Mouse (Mus musculus) embryonic facial prominence, embryonic 15.5 days (tissue): ENCODE measurements around the gene Hinfp. TPM values are rescaled to one million over a fixed set of nuclear protein-coding genes. Genes with fewer than 3 reads are reported as not detected.

Source experiments
- ATAC-seq: fragments of 200-750 bp; cut with Nextera tagmentation; 2 replicates; pipeline ENCODE4 v1.8.0; 2017; ENCODE audit warnings: low read depth, moderate TSS enrichment; ENCODE audit not compliant: insufficient number of reproducible peaks, low FRiP score, low TSS enrichment
- H3K27ac ChIP-seq: fragments of 300-500 bp; sonication (generic); replicated peaks from 2 replicates; pipeline ENCODE4 v1.5.1; 2015; ENCODE audit warnings: mild to moderate bottlenecking, inconsistent platforms
- H3K27me3 ChIP-seq: fragments of 300-500 bp; sonication (generic); 2 replicates; pipeline ENCODE4 v1.6.1; 2015; ENCODE audit warnings: inconsistent platforms
- H3K36me3 ChIP-seq: fragments of 300-500 bp; sonication (generic); 2 replicates; pipeline ENCODE4 v1.6.1; 2015; ENCODE audit warnings: mild to moderate bottlenecking, inconsistent platforms
- H3K4me1 ChIP-seq: fragments of 300-500 bp; sonication (generic); 2 replicates; pipeline ENCODE4 v1.6.1; 2015; ENCODE audit warnings: inconsistent platforms
- H3K4me2 ChIP-seq: fragments of 300-500 bp; sonication (generic); replicated peaks from 2 replicates; pipeline ENCODE4 v1.6.1; 2015; ENCODE audit warnings: mild to moderate bottlenecking, inconsistent platforms
- H3K4me3 ChIP-seq: fragments of 300-500 bp; sonication (generic); replicated peaks from 2 replicates; pipeline ENCODE4 v1.5.1; 2015; ENCODE audit warnings: mild to moderate bottlenecking, inconsistent platforms
- H3K9ac ChIP-seq: fragments of 300-500 bp; sonication (generic); 2 replicates; pipeline ENCODE4 v1.6.1; 2015; ENCODE audit warnings: inconsistent platforms
- H3K9me3 ChIP-seq: fragments of 300-500 bp; sonication (generic); replicated peaks from 2 replicates; pipeline ENCODE4 v1.6.1; 2016; ENCODE audit warnings: inconsistent platforms
- WGBS: fragments of 180-500 bp; shearing (Covaris S2); methylation state at CpG from one replicate; pipeline ENCODE4 v1.1.7; 2015; 5-methylcytosine and 5-hydroxymethylcytosine counted together
- microRNA-seq: library from miRNA; unstranded; fragments of <30 nt; microRNA quantifications from one replicate; pipeline ENCODE4, GENCODE M21; 2016; ENCODE audit warnings: borderline number of aligned reads
- polyA plus RNA-seq: library from polyadenylated mRNA; unstranded; fragments of >200 nt; fragmentation: Nextera tagmentation; extraction: Ambion mirVana; gene quantifications from 2 replicates; pipeline ENCODE4 v1.2.1, GENCODE M21; 2015

Gene Hinfp
- polyA plus RNA-seq, 1 experiment from 2014 or later: 26.6 TPM

- Histone ChIP-seq H3K4me3 (no peak within 1 kb of the TSS), H3K27me3 (no peaks in the 10 kb centered on the region), H3K4me2 (no peak within 1 kb of the TSS), H3K36me3 (peaks cover 2% of the 10 kb centered on the region; the same call in 1 of the 2 replicates), H3K4me1 (peaks cover 41% of the 10 kb centered on the region), H3K27ac (no peak within 1 kb of the TSS), H3K9ac (no peak within 1 kb of the TSS), H3K9me3 (no peaks in the 10 kb centered on the region)
- ATAC-seq: no peak
- 71% methylated on average over 10 of the region's 10 CpGs for WGBS
Observed at GRCm38 (mm10) chr9:44251314-44251713, 54.2 kb downstream of the Hinfp start, which contains the start of gene Pdzd3. Gene Pdzd3, minus strand, starts transcription at chr9:44251471.

- H3K4me2 ChIP-seq: no peak overlapping the region
- H3K36me3 ChIP-seq: no peaks in the 10 kb centered on the region
- no peak for ATAC-seq
- WGBS: 59% methylated on average over 4 of the region's 4 CpGs
- H3K9me3 ChIP-seq: no peaks in the 10 kb centered on the region
- no peak overlapping the region for H3K9ac ChIP-seq
- peaks cover 35% of the 10 kb centered on the region for H3K4me1 ChIP-seq
- no peaks in the 10 kb centered on the region for H3K27me3 ChIP-seq
- H3K4me3 ChIP-seq: no peak overlapping the region
- H3K27ac ChIP-seq: no peak overlapping the region
Observed at GRCm38 (mm10) chr9:44250445-44250844, 55.0 kb downstream of the Hinfp start.

DNA sequence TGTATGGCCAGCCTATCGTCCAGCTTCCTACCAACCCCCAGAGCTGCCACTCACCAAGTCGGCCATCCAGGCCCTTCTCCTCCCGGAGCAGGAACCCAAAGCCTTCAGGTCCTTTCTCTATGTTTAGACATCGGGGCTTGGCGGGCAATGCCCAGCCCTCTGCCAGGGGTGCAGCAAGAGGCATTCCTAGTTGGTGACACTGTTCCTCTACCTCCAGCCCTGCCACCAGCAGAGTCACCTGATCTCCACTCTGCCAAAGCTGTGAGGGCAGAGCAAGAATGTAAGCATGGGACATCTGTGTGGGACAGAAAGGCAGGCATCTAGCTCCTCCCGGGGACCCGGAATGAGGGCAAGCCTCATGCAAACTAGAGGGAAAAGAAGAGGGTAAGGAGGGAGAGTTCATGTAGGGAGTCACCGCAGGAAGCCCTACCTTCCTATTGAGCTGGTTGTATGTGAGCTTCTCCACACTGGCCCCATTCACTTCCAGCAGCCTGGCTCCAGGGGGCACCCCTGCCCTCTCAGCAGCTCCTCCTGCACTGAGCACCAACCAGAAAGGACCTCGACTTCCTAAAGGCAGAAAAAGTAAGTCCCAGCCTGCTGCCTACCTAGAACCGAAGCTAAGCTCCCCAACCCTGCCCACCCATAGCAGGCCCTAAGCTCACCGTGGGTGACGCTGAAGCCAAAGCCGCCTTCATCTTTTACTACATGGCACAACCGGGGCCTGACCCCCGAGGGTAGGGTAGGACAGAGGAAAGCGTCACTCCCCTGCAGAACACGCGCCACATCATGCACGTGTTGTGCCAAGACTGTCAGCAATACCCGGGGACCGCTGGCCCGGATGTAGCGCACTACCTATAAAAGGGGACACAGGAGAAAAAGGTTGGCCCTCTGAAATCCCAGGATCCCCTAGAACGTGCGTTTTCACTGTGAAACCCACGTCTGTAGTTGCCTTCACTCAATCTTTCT lies 56.0 kb downstream of the Hinfp start:
- Histone ChIP-seq H3K27me3 (no peaks in the 10 kb centered on the region), H3K9me3 (no peaks in the 10 kb centered on the region), H3K4me2 (peak overlapping the region; percentile 22; the same call in 1 of the 2 replicates), H3K27ac (no peak overlapping the region), H3K9ac (no peak overlapping the region), H3K36me3 (no peaks in the 10 kb centered on the region), H3K4me1 (peaks cover 25% of the 10 kb centered on the region), H3K4me3 (no peak overlapping the region)
- 0 out of 2 replicates have a peak, but pooled peaks have one; percentile 51 for ATAC-seq
- WGBS: 43% methylated on average over 26 of the region's 26 CpGs

DNA sequence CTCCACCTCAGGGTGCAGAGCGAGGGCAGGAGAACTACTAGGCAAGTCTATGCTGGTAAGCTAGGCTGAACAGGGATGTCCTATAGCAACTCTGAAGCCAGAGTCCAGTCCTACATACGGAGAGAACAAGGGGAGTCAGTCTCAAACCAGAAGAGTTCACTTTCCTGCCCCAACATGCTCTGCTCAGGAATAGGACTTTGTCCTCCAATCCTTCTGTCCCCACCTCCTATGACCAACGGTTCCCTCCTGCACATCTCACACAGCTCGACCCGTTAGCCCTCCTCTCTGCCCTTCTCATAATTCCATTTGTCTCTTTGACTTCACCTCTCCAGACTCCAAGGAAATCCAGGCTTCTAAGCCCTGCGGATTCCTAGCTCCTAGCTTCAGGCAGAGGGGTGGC lies 57.6 kb downstream of the Hinfp start:
- H3K27ac ChIP-seq: no peak overlapping the region
- peaks cover 9% of the 10 kb centered on the region; the same call in 1 of the 2 replicates for H3K4me1 ChIP-seq
- no peaks in the 10 kb centered on the region for H3K27me3 ChIP-seq
- no peak overlapping the region for H3K9ac ChIP-seq
- H3K36me3 ChIP-seq: no peaks in the 10 kb centered on the region
- no peak overlapping the region for H3K4me2 ChIP-seq
- H3K4me3 ChIP-seq: no peak overlapping the region
- no peaks in the 10 kb centered on the region for H3K9me3 ChIP-seq
- WGBS: 78% methylated on average over 6 of the region's 6 CpGs
- no peak for ATAC-seq

GRCm38 (mm10) chr9:44243621-44244020 lies 61.9 kb downstream of the Hinfp start:
- H3K27ac ChIP-seq: no peak overlapping the region
- no peaks in the 10 kb centered on the region for H3K9me3 ChIP-seq
- H3K36me3 ChIP-seq: no peaks in the 10 kb centered on the region
- no peak overlapping the region for H3K4me2 ChIP-seq
- no peak overlapping the region for H3K9ac ChIP-seq
- no peak overlapping the region for H3K4me3 ChIP-seq
- WGBS: 46% methylated on average over 2 of the region's 2 CpGs
- H3K27me3 ChIP-seq: no peaks in the 10 kb centered on the region
- no peaks in the 10 kb centered on the region for H3K4me1 ChIP-seq
- no peak for ATAC-seq

Small RNAs within 50 kb of the gene (microRNA-seq; reads per million reads assigned to microRNA genes)
- gene Gm44335: not detected

Other genes with a start within 250 kb of the Hinfp start
- gene Usp2, start 238.7 kb downstream of the Hinfp start, polyA plus RNA-seq: 28.2 and 29.5 TPM in 2 replicates
- gene Mfrp, start 203.9 kb downstream of the Hinfp start, polyA plus RNA-seq: 0.08 and 0.20 TPM in 2 replicates
- gene C1qtnf5, start 198.4 kb downstream of the Hinfp start, polyA plus RNA-seq: 5.3 and 6.0 TPM in 2 replicates
- 0.27 and 0.46 TPM in 2 replicates for gene Gm49380, start 192.2 kb downstream of the Hinfp start, polyA plus RNA-seq
- gene Rnf26, start 192.2 kb downstream of the Hinfp start, polyA plus RNA-seq: 68.0 and 69.8 TPM in 2 replicates
- gene Mcam, start 171.2 kb downstream of the Hinfp start, polyA plus RNA-seq: 38.7 and 42.1 TPM in 2 replicates
- 16.1 and 17.7 TPM in 2 replicates for gene Cbl, start 71.6 kb downstream of the Hinfp start, polyA plus RNA-seq
- 15.9 and 23.5 TPM in 2 replicates for gene Ccdc153, start 65.0 kb downstream of the Hinfp start, polyA plus RNA-seq
- gene Pdzd3, start 54.2 kb downstream of the Hinfp start, polyA plus RNA-seq: 0.14 and 0.19 TPM in 2 replicates
- 13.4 and 14.6 TPM in 2 replicates for gene Nlrx1, start 37.1 kb downstream of the Hinfp start, polyA plus RNA-seq
- 5.1 and 5.5 TPM in 2 replicates for gene Abcg4, start 17.1 kb downstream of the Hinfp start, polyA plus RNA-seq
- gene C2cd2l, start 14.6 kb upstream of the Hinfp start, polyA plus RNA-seq: 9.1 and 10.3 TPM in 2 replicates
- 31.4 and 37.2 TPM in 2 replicates for gene Dpagt1, start 20.3 kb upstream of the Hinfp start, polyA plus RNA-seq
- 288 and 326 TPM in 2 replicates for gene H2afx, start 29.0 kb upstream of the Hinfp start, polyA plus RNA-seq
- gene Hmbs, start 38.6 kb upstream of the Hinfp start, polyA plus RNA-seq: 93.0 and 99.4 TPM in 2 replicates
- gene Vps11, start 56.0 kb upstream of the Hinfp start, polyA plus RNA-seq: 25.0 and 30.3 TPM in 2 replicates
- gene Hyou1, start 73.8 kb upstream of the Hinfp start, polyA plus RNA-seq: 31.0 and 31.1 TPM in 2 replicates
- gene Slc37a4, start 91.2 kb upstream of the Hinfp start, polyA plus RNA-seq: 17.3 and 19.8 TPM in 2 replicates
- gene Rps25, start 101.5 kb upstream of the Hinfp start, polyA plus RNA-seq: 1,806 and 1,877 TPM in 2 replicates
- gene Trappc4, start 101.9 kb upstream of the Hinfp start, polyA plus RNA-seq: 137 and 138 TPM in 2 replicates
- 28.1 and 30.5 TPM in 2 replicates for gene Ccdc84, start 112.9 kb upstream of the Hinfp start, polyA plus RNA-seq
- gene Foxr1, start 135.5 kb upstream of the Hinfp start, polyA plus RNA-seq: not detected in 2 replicates
- 2.1 and 3.3 TPM in 2 replicates for gene Upk2, start 149.3 kb upstream of the Hinfp start, polyA plus RNA-seq
- 21.2 and 21.8 TPM in 2 replicates for gene Bcl9l, start 177.2 kb upstream of the Hinfp start, polyA plus RNA-seq